Mouse (Mus musculus) frontal cortex, postnatal 14 days (tissue): Measurements from ENCODE around the gene Morf4l2.
"Not testable (repeated sequence)": the region's sequence is repeated elsewhere in the genome, so short reads cannot be mapped to it uniquely, and the experiment has no call there.

Experiments
- DNase-seq, 2 experiments: peaks; one replicate each; pipeline ENCODE4 v3.0.0; 2022; ENCODE audit warnings: low spot score in 2 of 2

Morf4l2 gene

GRCm38 (mm10) chrX:136693196-136693595 lies 50.3 kb downstream of the Morf4l2 start:
- no peak for DNase-seq

- no peak for DNase-seq
Observed at GRCm38 (mm10) chrX:136692294-136692675, 51.2 kb downstream of the Morf4l2 start.

GRCm38 (mm10) chrX:136691606-136692293 lies 51.7 kb downstream of the Morf4l2 start:
- DNase-seq = not testable (repeated sequence)
